Mouse (Mus musculus): Measurements from ENCODE around the gene Aamp. TPM values are rescaled to one million over a fixed set of nuclear protein-coding genes. Genes with fewer than 3 reads are reported as not detected.

Gene Aamp
- polyA plus RNA-seq, 1 experiment from 2014 or later = 227 TPM

GRCm38 (mm10) chr1:74280591-74281325, 3.8 kb downstream of the Aamp start:
- no peaks in the 10 kb centered on the region for H3K27me3 ChIP-seq (ENCODE audit: control insufficient read depth, insufficient read depth, low read length)

GRCm38 (mm10) chr1:74278988-74279387, 5.5 kb downstream of the Aamp start:
- WGBS = 86% methylated on average over 11 of the region's 11 CpGs
- Histone ChIP-seq H3K4me1 (ENCODE audit: control insufficient read depth, insufficient read depth, low read length) (peaks cover 28% of the 10 kb centered on the region), H3K27ac (ENCODE audit: low read length) (no peak overlapping the region), H3K36me3 (ENCODE audit: control insufficient read depth, insufficient read depth, low read length) (peaks cover 20% of the 10 kb centered on the region), H3K9ac (ENCODE audit: low read length) (no peak overlapping the region), H3K27me3 (ENCODE audit: control insufficient read depth, insufficient read depth, low read length) (no peaks in the 10 kb centered on the region), H3K9me3 (replicated peaks; ENCODE audit: control insufficient read depth, low read length) (no peaks in the 10 kb centered on the region), H3K4me2 (ENCODE audit: low read depth, low read length) (no peak overlapping the region), H3K4me3 (replicated peaks; ENCODE audit: low read length) (no peak overlapping the region)
- no peak for ATAC-seq (ENCODE audit: insufficient read depth, low FRiP score)

More at GRCm38 (mm10) chr1:74280591-74281325, 3.8 kb downstream of the Aamp start:
- no peak overlapping the region for H3K27ac ChIP-seq (ENCODE audit: low read length)
- ATAC-seq (ENCODE audit: insufficient read depth, low FRiP score) = no peak
- no peaks in the 10 kb centered on the region for H3K9me3 ChIP-seq (replicated peaks; ENCODE audit: control insufficient read depth, low read length)
- 90% methylated on average over 14 of the region's 14 CpGs for WGBS
- H3K4me1 ChIP-seq (ENCODE audit: control insufficient read depth, insufficient read depth, low read length) = peaks cover 17% of the 10 kb centered on the region
- H3K36me3 ChIP-seq (ENCODE audit: control insufficient read depth, insufficient read depth, low read length) = peaks cover 20% of the 10 kb centered on the region
- no peak overlapping the region for H3K4me3 ChIP-seq (replicated peaks; ENCODE audit: low read length)
- H3K4me2 ChIP-seq (ENCODE audit: low read depth, low read length) = no peak overlapping the region
- no peak overlapping the region for H3K9ac ChIP-seq (ENCODE audit: low read length)

GRCm38 (mm10) chr1:74278538-74278937, 6.0 kb downstream of the Aamp start, which contains the start of gene Gpbar1:
TSS of gene Gpbar1 (plus strand) at chr1:74278550.
- ATAC-seq (ENCODE audit: insufficient read depth, low FRiP score) = no peak
- H3K4me2 ChIP-seq (ENCODE audit: low read depth, low read length) = no peak within 1 kb of the TSS
- no peak within 1 kb of the TSS for H3K4me3 ChIP-seq (replicated peaks; ENCODE audit: low read length)
- peaks cover 25% of the 10 kb centered on the region for H3K4me1 ChIP-seq (ENCODE audit: control insufficient read depth, insufficient read depth, low read length)
- no peaks in the 10 kb centered on the region for H3K9me3 ChIP-seq (replicated peaks; ENCODE audit: control insufficient read depth, low read length)
- 91% methylated on average over 10 of the region's 10 CpGs for WGBS
- H3K36me3 ChIP-seq (ENCODE audit: control insufficient read depth, insufficient read depth, low read length) = peaks cover 20% of the 10 kb centered on the region
- H3K27ac ChIP-seq (ENCODE audit: low read length) = no peak within 1 kb of the TSS
- no peak within 1 kb of the TSS for H3K9ac ChIP-seq (ENCODE audit: low read length)
- H3K27me3 ChIP-seq (ENCODE audit: control insufficient read depth, insufficient read depth, low read length) = no peaks in the 10 kb centered on the region

- Histone ChIP-seq H3K27me3 (ENCODE audit: control insufficient read depth, insufficient read depth, low read length) (no peaks in the 10 kb centered on the region), H3K4me1 (ENCODE audit: control insufficient read depth, insufficient read depth, low read length) (peaks cover 19% of the 10 kb centered on the region), H3K4me3 (replicated peaks; ENCODE audit: low read length) (no peak overlapping the region), H3K36me3 (ENCODE audit: control insufficient read depth, insufficient read depth, low read length) (peaks cover 20% of the 10 kb centered on the region), H3K27ac (ENCODE audit: low read length) (no peak overlapping the region), H3K9me3 (replicated peaks; ENCODE audit: control insufficient read depth, low read length) (no peaks in the 10 kb centered on the region), H3K4me2 (ENCODE audit: low read depth, low read length) (no peak overlapping the region), H3K9ac (ENCODE audit: low read length) (no peak overlapping the region)
- WGBS = 58% methylated on average over 8 of the region's 8 CpGs
- no peak for ATAC-seq (ENCODE audit: insufficient read depth, low FRiP score)
Measured at GRCm38 (mm10) chr1:74277883-74278537, 6.5 kb downstream of the Aamp start.

- H3K4me2 ChIP-seq (ENCODE audit: low read depth, low read length) = no peak overlapping the region
- no peak for ATAC-seq (ENCODE audit: insufficient read depth, low FRiP score)
Measured at GRCm38 (mm10) chr1:74277041-74277440, 7.5 kb downstream of the Aamp start.

GRCm38 (mm10) chr1:74275015-74275414, 9.5 kb downstream of the Aamp start:
- peak overlapping the region; percentile 66 for H3K27ac ChIP-seq (ENCODE audit: low read length)
- no peaks in the 10 kb centered on the region for H3K9me3 ChIP-seq (replicated peaks; ENCODE audit: control insufficient read depth, low read length)
- no peak overlapping the region for H3K4me3 ChIP-seq (replicated peaks; ENCODE audit: low read length)
- peak; percentile 79 for ATAC-seq (ENCODE audit: insufficient read depth, low FRiP score)
- peaks cover 2% of the 10 kb centered on the region; the same call in 1 of the 2 replicates for H3K36me3 ChIP-seq (ENCODE audit: control insufficient read depth, insufficient read depth, low read length)
- no peaks in the 10 kb centered on the region for H3K27me3 ChIP-seq (ENCODE audit: control insufficient read depth, insufficient read depth, low read length)
- peaks cover 17% of the 10 kb centered on the region; the same call in 1 of the 2 replicates for H3K4me1 ChIP-seq (ENCODE audit: control insufficient read depth, insufficient read depth, low read length)
- H3K4me2 ChIP-seq (ENCODE audit: low read depth, low read length) = peak overlapping the region; percentile 22
- WGBS = 22% methylated on average over 9 of the region's 9 CpGs
- no peak overlapping the region; the same call in 1 of the 2 replicates for H3K9ac ChIP-seq (ENCODE audit: low read length)

More at GRCm38 (mm10) chr1:74277041-74277440, 7.5 kb downstream of the Aamp start:
- Histone ChIP-seq H3K27ac (ENCODE audit: low read length) (no peak overlapping the region), H3K4me3 (replicated peaks; ENCODE audit: low read length) (no peak overlapping the region), H3K4me1 (ENCODE audit: control insufficient read depth, insufficient read depth, low read length) (peaks cover 15% of the 10 kb centered on the region; the same call in 1 of the 2 replicates), H3K27me3 (ENCODE audit: control insufficient read depth, insufficient read depth, low read length) (no peaks in the 10 kb centered on the region), H3K9me3 (replicated peaks; ENCODE audit: control insufficient read depth, low read length) (no peaks in the 10 kb centered on the region), H3K36me3 (ENCODE audit: control insufficient read depth, insufficient read depth, low read length) (peaks cover 16% of the 10 kb centered on the region), H3K9ac (ENCODE audit: low read length) (no peak overlapping the region)
- 67% methylated on average over 6 of the region's 6 CpGs for WGBS

- 46% methylated on average over 4 of the region's 4 CpGs for WGBS
- no peak overlapping the region for H3K9ac ChIP-seq (ENCODE audit: low read length)
- no peak for ATAC-seq (ENCODE audit: insufficient read depth, low FRiP score)
- no peak overlapping the region for H3K4me2 ChIP-seq (ENCODE audit: low read depth, low read length)
- no peak overlapping the region for H3K27ac ChIP-seq (ENCODE audit: low read length)
- H3K36me3 ChIP-seq (ENCODE audit: control insufficient read depth, insufficient read depth, low read length) = peaks cover 19% of the 10 kb centered on the region
- no peak overlapping the region for H3K4me3 ChIP-seq (replicated peaks; ENCODE audit: low read length)
- no peaks in the 10 kb centered on the region for H3K9me3 ChIP-seq (replicated peaks; ENCODE audit: control insufficient read depth, low read length)
- no peaks in the 10 kb centered on the region for H3K27me3 ChIP-seq (ENCODE audit: control insufficient read depth, insufficient read depth, low read length)
- peaks cover 17% of the 10 kb centered on the region; the same call in 1 of the 2 replicates for H3K4me1 ChIP-seq (ENCODE audit: control insufficient read depth, insufficient read depth, low read length)
Measured at GRCm38 (mm10) chr1:74271659-74272058, 12.9 kb downstream of the Aamp start.

- Histone ChIP-seq H3K9me3 (replicated peaks; ENCODE audit: control insufficient read depth, low read length) (no peaks in the 10 kb centered on the region), H3K9ac (ENCODE audit: low read length) (no peak overlapping the region), H3K27me3 (ENCODE audit: control insufficient read depth, insufficient read depth, low read length) (no peaks in the 10 kb centered on the region), H3K4me1 (ENCODE audit: control insufficient read depth, insufficient read depth, low read length) (peaks cover 2% of the 10 kb centered on the region; the same call in 1 of the 2 replicates), H3K4me3 (replicated peaks; ENCODE audit: low read length) (no peak overlapping the region), H3K4me2 (ENCODE audit: low read depth, low read length) (no peak overlapping the region), H3K36me3 (ENCODE audit: control insufficient read depth, insufficient read depth, low read length) (peaks cover 41% of the 10 kb centered on the region), H3K27ac (ENCODE audit: low read length) (no peak overlapping the region)
- WGBS = 84% methylated on average over 8 of the region's 8 CpGs
- ATAC-seq (ENCODE audit: insufficient read depth, low FRiP score) = no peak
Measured at GRCm38 (mm10) chr1:74268750-74269149, 15.8 kb downstream of the Aamp start.

- Histone ChIP-seq H3K27me3 (ENCODE audit: control insufficient read depth, insufficient read depth, low read length) (no peaks in the 10 kb centered on the region), H3K4me1 (ENCODE audit: control insufficient read depth, insufficient read depth, low read length) (no peaks in the 10 kb centered on the region), H3K4me2 (ENCODE audit: low read depth, low read length) (no peak overlapping the region), H3K27ac (ENCODE audit: low read length) (no peak overlapping the region), H3K4me3 (replicated peaks; ENCODE audit: low read length) (no peak overlapping the region), H3K9ac (ENCODE audit: low read length) (no peak overlapping the region), H3K9me3 (replicated peaks; ENCODE audit: control insufficient read depth, low read length) (no peaks in the 10 kb centered on the region), H3K36me3 (ENCODE audit: control insufficient read depth, insufficient read depth, low read length) (peaks cover 47% of the 10 kb centered on the region)
- 87% methylated on average over 6 of the region's 6 CpGs for WGBS
- no peak for ATAC-seq (ENCODE audit: insufficient read depth, low FRiP score)
Measured at GRCm38 (mm10) chr1:74262510-74262909, 22.0 kb downstream of the Aamp start.

Measured in stomach, embryonic 16.5 days (tissue).